Mouse (Mus musculus) neutrophil, adult 5-6 weeks (primary cell): ENCODE data around the gene Tesc. TPM values are rescaled to one million over a fixed set of nuclear protein-coding genes. Genes with fewer than 3 reads are reported as not detected.
A peak's percentile ranks its signal among the peaks of the same experiment; 100 is the strongest.

Source experiments
- ATAC-seq: fragments of 151-379, 151-347 bp; 2 replicates; pipeline ENCODE4 v1.8.0; 2017; ENCODE audit warnings: mild to moderate bottlenecking, moderate TSS enrichment; ENCODE audit not compliant: insufficient number of reproducible peaks, poor library complexity, low FRiP score, severe bottlenecking; ENCODE audit errors: extremely low read depth
- total RNA-seq: library from RNA; stranded (forward); fragments of 200-1000 nt; gene quantifications from 2 replicates; pipeline ENCODE4 v1.2.3, GENCODE M21; 2017

The Tesc gene
- total RNA-seq, 1 experiment from 2014 or later, result 0.93 TPM

- ATAC-seq, result no peak
These were observed 36.9 kb downstream of the Tesc start for GRCm38 (mm10) chr5:118064284-118064901.

DNA sequence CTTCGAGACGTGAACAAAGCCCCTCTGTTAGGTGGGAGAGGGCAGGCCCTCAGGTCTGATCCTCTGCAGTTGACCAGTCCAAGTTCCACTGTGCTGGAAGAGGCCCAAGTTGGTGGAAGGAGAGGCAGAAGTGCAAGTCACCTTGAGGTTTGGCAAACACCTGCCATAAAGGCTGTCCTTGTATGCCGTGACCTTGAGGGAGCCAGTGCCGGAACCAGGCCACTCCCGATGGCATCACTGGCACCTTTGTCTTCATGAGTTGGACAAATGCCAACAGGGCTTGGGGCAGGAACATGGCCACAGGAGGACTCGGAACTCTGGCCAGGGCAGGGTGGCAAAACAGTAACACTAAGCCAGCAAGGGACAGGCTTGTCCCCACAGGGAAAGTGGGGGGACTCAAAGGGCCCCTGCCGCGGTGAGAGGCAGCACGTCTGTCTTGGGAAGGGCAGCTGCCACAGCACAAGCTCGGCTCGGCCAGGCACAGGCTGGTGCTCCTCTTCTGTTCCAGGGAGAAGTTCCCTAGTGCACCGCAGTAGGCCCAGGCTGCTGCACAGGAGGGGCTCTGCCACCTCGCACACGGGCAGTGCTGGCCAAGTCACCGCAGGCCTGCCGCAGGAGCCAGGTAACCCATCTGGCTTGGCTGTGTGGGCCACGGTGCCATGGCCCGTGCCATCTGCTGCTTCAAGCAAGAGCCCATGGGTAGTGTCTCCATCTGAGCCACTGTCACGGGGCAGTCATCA, 38.1 kb downstream of the Tesc start:
- no peak for ATAC-seq

DNA sequence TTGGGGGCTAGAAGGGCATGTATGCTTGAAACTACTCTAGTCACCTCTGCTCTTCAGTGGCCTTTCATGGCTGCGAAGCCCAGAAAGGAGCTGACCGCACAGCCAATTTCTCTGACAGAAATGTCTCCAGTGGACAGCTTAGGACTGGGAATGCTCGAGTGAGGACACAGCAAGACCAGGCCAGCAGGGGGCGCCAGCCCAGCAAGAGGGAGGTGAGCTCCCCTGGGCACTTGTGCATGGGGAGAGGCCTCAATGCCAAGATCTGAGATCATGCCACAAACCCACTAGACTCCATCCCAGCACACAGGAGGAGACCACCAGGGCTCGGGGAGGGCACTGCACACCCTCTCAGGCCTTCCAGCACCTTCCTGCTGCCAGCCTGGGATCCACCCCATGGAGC, 39.3 kb downstream of the Tesc start:
- ATAC-seq, result no peak

- ATAC-seq, result no peak
These were observed 40.0 kb downstream of the Tesc start for GRCm38 (mm10) chr5:118067572-118067971.

DNA sequence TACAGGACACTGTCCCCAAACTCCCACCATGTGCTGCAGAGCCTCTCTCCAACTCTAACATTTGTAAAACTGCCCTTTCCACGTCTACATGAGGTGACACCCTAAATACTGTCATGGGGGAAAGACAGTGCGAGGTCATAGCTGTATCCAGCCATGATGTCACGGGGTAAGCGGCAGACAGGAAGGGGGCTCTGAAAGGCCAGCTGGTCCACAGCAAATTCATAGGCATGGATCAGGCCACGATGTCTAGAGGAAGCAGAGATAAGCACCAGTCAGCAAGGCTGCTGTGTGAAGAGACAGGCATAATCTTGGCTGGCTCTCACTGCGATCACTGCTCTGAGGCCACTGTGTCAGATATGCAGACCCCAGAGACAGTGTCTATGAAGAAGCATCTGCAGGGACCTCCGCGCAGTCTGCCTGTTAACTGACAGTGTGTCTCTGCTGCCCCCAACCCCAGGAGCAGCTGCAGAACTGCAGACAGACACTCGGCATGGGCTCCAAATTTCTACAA, 40.5 kb downstream of the Tesc start:
- no peak for ATAC-seq

DNA sequence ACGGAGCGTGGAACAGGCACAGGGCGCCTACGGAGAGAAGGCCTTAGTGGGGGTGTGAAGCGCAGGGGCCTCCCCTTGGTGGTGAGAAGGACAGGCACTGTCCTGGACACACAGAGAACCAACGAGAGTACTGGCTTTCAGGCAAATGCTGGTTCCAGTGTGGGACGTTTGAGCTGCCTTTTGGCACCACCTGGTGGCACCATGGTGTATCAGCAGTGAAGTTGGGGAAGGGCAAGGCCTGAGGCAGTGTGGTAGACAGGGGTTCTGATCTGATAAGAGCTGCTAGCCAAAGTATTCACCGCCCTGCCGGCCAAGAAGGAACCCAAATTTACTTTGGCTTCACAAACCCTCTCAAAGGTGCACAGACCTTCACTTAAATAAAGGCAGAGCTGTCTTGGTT, 41.8 kb downstream of the Tesc start:
- peak; percentile 62 for ATAC-seq

DNA sequence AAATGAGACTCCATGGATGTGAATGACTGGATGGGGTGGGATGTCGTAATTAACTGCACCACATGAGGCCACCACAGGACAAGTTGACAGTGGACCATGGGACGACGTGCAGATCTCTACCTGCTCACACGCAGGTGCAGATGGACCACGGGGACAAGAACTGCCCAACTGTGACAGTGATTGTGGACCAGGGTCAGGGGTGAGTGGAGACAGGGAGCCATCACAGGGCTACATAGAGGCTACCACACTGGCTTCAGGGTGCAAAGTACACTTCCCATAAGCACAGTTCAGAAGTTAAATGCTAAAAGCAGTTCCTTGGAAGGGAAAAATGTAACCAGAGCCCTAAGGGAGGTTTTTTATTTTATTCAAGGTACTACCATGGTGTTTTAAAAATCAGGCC, 44.2 kb downstream of the Tesc start:
- ATAC-seq, result no peak

GRCm38 (mm10) chr5:118073213-118073773, 45.8 kb downstream of the Tesc start:
- no peak for ATAC-seq

GRCm38 (mm10) chr5:118076721-118077592, 49.4 kb downstream of the Tesc start:
- no peak for ATAC-seq

GRCm38 (mm10) chr5:118078550-118078949, 51.0 kb downstream of the Tesc start:
- ATAC-seq, result no peak

DNA sequence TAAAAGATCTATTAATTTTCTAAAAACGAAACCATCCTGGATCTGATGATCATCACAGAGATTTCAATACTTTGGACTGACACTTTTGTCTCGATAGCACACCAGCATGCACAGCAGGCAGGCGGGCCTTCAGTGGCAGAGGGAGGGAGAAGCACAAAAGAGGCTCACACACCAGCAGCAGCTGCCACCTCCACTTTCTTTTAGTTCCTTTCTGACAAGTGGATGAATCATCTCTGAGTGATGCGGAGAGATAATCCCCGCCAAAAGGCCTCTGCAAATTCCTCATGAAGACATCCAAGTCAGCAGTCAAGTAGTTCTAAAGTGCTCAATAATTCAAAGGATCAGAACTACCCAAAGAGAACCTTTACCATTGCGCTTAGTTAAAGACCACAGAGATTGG, 51.8 kb downstream of the Tesc start:
- ATAC-seq, result no peak

DNA sequence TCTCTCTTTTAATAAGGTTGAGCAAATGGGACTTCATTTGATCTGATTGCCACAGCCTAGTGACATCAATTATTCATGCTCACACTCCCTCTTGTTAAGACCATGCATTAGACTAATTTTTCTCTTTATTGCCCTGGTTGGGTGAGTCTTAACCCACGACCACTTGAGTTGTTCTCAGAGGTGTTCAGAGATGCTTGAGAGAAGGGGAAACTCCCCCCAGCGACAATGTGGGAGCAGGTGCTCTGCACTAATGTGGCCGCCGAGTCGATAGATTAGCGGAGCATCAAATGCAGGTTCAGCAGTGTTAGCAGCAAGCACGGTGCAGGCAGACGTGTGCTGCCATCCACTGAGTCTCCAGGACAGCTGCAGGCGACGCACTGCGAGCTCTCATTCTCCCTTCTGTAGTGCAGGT, 52.3 kb downstream of the Tesc start:
- ATAC-seq, result no peak

DNA sequence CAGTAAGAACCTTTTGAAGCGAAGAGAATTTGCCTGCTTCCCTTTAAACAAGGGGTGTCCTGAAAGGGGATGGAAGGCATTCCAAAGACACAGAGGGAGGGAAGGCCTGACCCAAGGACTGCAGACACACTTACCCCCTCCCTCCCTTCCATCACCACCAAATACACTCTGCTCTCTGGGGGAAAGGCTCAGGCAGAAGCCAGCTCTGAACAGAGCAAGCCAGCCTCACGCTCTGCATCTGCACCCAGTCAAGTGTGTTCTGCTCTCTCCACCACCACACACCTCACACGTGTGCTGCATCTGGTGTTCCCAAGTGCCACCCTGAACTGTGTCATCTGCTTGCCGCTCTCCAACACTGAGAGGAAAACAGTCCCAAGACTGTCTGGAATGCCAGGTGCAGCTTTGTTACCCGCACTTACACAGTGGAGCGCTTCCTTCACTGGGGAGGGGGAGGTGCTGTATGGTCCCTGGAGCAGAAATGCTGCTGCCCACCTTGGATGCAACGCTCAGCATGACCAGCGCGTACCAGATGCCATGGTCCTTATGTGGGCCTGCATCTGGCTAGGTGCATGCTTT, 53.9 kb downstream of the Tesc start:
- ATAC-seq, result no peak

DNA sequence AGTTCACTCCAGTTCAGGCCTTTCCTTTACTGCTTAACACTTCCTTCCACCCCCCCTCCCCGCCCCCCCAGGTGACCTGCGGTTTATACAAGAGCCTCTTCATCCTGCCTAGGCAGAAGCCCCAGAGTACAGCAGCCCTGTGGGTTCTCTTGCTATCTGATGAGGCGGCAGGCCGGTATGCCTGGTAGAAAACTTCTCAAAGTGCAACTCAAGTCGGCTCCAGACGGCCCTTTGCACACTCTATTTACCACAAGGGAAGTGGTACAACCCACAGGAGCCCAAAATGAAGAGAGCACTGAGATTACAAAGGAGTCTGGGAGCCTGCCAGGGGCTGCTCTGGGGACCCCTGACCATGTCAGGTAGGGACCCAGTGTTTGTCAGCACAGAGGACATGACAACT, 54.5 kb downstream of the Tesc start:
- ATAC-seq, result peak; percentile 24; the same call in 1 of the 2 replicates

GRCm38 (mm10) chr5:118083060-118083638, 55.6 kb downstream of the Tesc start:
- ATAC-seq, result no peak

- no peak for ATAC-seq
These were observed 56.7 kb downstream of the Tesc start for GRCm38 (mm10) chr5:118084171-118084727.

- no peak for ATAC-seq
These were observed 57.8 kb downstream of the Tesc start for GRCm38 (mm10) chr5:118085313-118085712.

GRCm38 (mm10) chr5:118086956-118087355, 59.4 kb downstream of the Tesc start:
- no peak for ATAC-seq
